Mouse (Mus musculus) ES-E14 (cell line): ENCODE results near the gene Tceanc2. TPM values are rescaled to one million over a fixed set of nuclear protein-coding genes. Genes with fewer than 3 reads are reported as not detected.

Experiments used
- DNase-seq: peaks from one replicate; pipeline ENCODE4 v3.0.0-alpha.2; 2013; ENCODE audit warnings: low read depth, low spot score
- H3K27ac ChIP-seq: 2 replicates; pipeline ENCODE4 v1.5.1; 2012; ENCODE audit warnings: low read depth, mild to moderate bottlenecking, low read length, moderate library complexity, mixed read lengths; ENCODE audit not compliant: poor library complexity, insufficient read depth, severe bottlenecking
- H3K36me3 ChIP-seq: 2 replicates; pipeline ENCODE4 v1.6.1; 2012; ENCODE audit warnings: mild to moderate bottlenecking, low read length, moderate library complexity, mixed read lengths; ENCODE audit not compliant: control insufficient read depth, poor library complexity, insufficient read depth, severe bottlenecking
- H3K4me1 ChIP-seq, 2 experiments: fragments of 150-350 bp in 1 of 2; sonication (generic) in 1 of 2; 2 replicates each; pipeline ENCODE4 v1.6.1; 2012; ENCODE audit warnings: low read length in 2 of 2, mild to moderate bottlenecking in 1 of 2, mixed read lengths in 1 of 2; ENCODE audit not compliant: control insufficient read depth in 2 of 2, insufficient read depth in 2 of 2, poor library complexity in 1 of 2
- H3K4me3 ChIP-seq, 2 experiments: fragments of 150-350 bp in 1 of 2; sonication (generic) in 1 of 2; 2 replicates each; pipeline ENCODE4 v1.5.1; 2012; ENCODE audit warnings: low read length in 2 of 2, low read depth in 1 of 2, mild to moderate bottlenecking in 1 of 2, mixed read lengths in 1 of 2; ENCODE audit not compliant: insufficient read depth in 1 of 2, poor library complexity in 1 of 2, severe bottlenecking in 1 of 2
- H3K9ac ChIP-seq: 2 replicates; pipeline ENCODE4 v1.6.1; 2012; ENCODE audit warnings: low read depth, mild to moderate bottlenecking, low read length, mixed read lengths; ENCODE audit not compliant: poor library complexity, insufficient read depth, severe bottlenecking
- H3K9me3 ChIP-seq: fragments of 150-350 bp; sonication (generic); 2 replicates; pipeline ENCODE4 v1.6.1; 2012; ENCODE audit warnings: low read depth, mild to moderate bottlenecking, low read length; ENCODE audit not compliant: control insufficient read depth, insufficient read depth
- CHD2 ChIP-seq: IDR thresholded peaks from 2 replicates; pipeline ENCODE4 v1.6.1; 2014; ENCODE audit warnings: mild to moderate bottlenecking, low read depth, low read length, inconsistent platforms
- HCFC1 ChIP-seq: IDR thresholded peaks from 2 replicates; pipeline ENCODE4 v1.6.1; 2012; ENCODE audit warnings: low read length, inconsistent platforms, borderline replicate concordance; ENCODE audit not compliant: insufficient read depth
- MAFK ChIP-seq: IDR thresholded peaks from 2 replicates; pipeline ENCODE4 v1.6.1; 2014; ENCODE audit warnings: mild to moderate bottlenecking, low read depth, low read length, inconsistent platforms; ENCODE audit not compliant: insufficient read depth
- ZC3H11A ChIP-seq: IDR thresholded peaks from 2 replicates; pipeline ENCODE4 v1.6.1; 2012; ENCODE audit warnings: low read depth, mild to moderate bottlenecking, inconsistent platforms, low read length, borderline replicate concordance
- ZNF384 ChIP-seq: IDR thresholded peaks from 2 replicates; pipeline ENCODE4 v1.6.1; 2012; ENCODE audit warnings: low read depth, low read length, inconsistent platforms
- in situ Hi-C, 2 experiments: fragments of 600-800 bp; cut with MboI; formaldehyde crosslinking; loops; one replicate each; pipeline ENCODE4 v1.15.1; 2025; ENCODE audit warnings: low sequenced_read_pairs in 2 of 2, inconsistent platforms in 1 of 2; ENCODE audit not compliant: unreplicated experiment in 2 of 2
- total RNA-seq: library from RNA; depleted of rRNA; stranded (reverse); fragments of 300-350 nt; gene quantifications from 2 replicates; pipeline ENCODE4 v1.2.3, GENCODE M21; 2012

The Tceanc2 gene
- total RNA-seq, 1 experiment, result 7.1 TPM

DNA sequence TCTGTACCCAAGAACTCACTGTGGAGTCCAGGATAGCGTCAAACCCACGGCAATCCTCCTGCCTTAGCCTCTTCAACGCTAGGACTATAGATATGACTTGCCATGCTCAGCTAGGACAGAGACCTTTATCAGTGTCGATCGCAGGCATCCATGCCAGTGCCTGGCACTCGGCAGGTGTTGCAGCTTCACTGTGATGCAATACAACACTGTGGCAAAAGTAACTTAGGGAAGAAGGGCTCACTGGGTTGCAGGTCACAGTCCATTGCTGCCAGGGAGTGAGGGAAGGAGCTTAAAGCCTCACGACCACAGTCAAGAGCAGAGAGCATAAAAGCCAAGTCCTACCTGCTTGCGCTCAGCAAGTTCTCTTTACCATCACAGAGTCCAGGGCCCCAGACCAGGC, 18.7 kb downstream of the Tceanc2 start:
- in situ Hi-C loops, result loop anchor here (5.0 to 10.0 kb wide), 2 partner anchors 345 to 348 kb away; no protein-coding TSS in a partner anchor
- H3K36me3 ChIP-seq, result peaks cover 2% of the 10 kb centered on the region; the same call in 1 of the 2 replicates

DNA sequence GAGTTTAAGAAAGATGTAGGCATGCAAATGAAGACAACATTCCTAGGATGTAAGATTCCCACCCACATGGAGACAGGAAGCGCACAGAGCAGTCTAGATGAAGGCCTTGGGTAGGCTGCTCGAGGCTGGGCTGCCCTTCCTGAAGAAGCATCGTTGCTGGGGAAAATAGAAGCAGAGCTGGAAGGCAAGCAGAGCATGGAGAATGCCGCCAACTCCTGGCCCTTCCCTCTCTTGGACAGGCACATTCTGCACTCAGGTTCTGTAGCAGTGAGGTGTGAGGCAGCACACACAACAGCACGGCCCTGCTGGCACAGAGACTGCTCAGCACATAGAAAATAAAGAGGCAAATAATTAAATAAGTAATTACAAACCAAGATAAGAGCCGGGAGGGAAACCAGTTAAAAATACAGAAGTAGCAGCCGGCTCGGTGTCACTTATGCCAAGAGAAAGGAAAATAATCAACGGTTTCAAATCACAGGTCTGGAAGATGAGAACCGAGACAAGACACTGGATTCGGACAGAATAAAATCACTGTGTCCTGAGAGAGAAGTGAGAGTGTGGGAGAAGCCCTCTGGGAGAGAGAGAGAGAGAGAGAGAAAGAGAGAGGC, 19.6 kb downstream of the Tceanc2 start:
- no peak for TF ChIP-seq ZNF384
- no peak for TF ChIP-seq HCFC1
- TF ChIP-seq MAFK, result no peak
- TF ChIP-seq ZC3H11A, result no peak
- no peak for TF ChIP-seq CHD2
- H3K9ac ChIP-seq, result no peak overlapping the region

More for the DNA sequence above, 18.7 kb downstream of the Tceanc2 start:
- no peaks in the 10 kb centered on the region for H3K9me3 ChIP-seq
- no peak for TF ChIP-seq CHD2
- TF ChIP-seq HCFC1, result no peak
- no peak for TF ChIP-seq ZC3H11A
- TF ChIP-seq ZNF384, result no peak
- no peak for TF ChIP-seq MAFK
- no peak overlapping the region for H3K27ac ChIP-seq
- no peak overlapping the region for H3K9ac ChIP-seq
- H3K4me1 ChIP-seq, result peaks cover 0 to 4% of the 10 kb centered on the region in 2 experiments; a peak in 1 of 4 replicates
- H3K4me3 ChIP-seq, result no peak overlapping the region
- no peak for DNase-seq

DNA sequence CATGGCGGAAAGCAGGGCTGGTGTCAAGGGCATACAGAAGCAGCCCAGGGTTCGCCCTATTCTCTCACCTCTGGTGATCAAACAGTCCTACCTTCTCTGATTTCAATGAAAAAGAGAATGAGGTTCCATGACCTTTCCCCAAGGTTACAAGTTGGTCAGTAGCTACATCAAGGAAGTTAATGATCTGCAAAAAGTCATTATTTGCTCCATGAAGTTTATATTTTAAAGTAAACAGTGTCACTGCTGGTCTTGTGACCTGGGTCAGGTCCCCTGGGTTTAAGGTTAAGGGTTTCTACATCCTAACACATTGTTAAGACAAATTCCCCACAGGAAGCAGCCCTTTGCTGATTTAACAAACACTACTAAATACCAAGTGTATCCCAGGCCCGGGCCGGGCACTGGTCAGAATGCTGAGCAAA, 21.9 kb downstream of the Tceanc2 start:
- Histone ChIP-seq H3K9me3 (no peaks in the 10 kb centered on the region), H3K36me3 (no peaks in the 10 kb centered on the region), H3K9ac (no peak overlapping the region), H3K4me1 (peaks cover 0 to 4% of the 10 kb centered on the region in 2 experiments; a peak in 1 of 4 replicates), H3K4me3 (no peak overlapping the region), H3K27ac (no peak overlapping the region)
- in situ Hi-C loops, result no loop called here
- TF ChIP-seq HCFC1 (no peak), ZC3H11A (no peak), ZNF384 (no peak), CHD2 (no peak), MAFK (no peak)
- no peak for DNase-seq

More for the DNA sequence above, 19.6 kb downstream of the Tceanc2 start:
- Histone ChIP-seq H3K4me3 (no peak overlapping the region), H3K9me3 (no peaks in the 10 kb centered on the region), H3K27ac (no peak overlapping the region), H3K4me1 (peaks cover 0 to 4% of the 10 kb centered on the region in 2 experiments; a peak in 1 of 4 replicates), H3K36me3 (no peaks in the 10 kb centered on the region)
- in situ Hi-C loops, result no loop called here
- DNase-seq, result no peak

DNA sequence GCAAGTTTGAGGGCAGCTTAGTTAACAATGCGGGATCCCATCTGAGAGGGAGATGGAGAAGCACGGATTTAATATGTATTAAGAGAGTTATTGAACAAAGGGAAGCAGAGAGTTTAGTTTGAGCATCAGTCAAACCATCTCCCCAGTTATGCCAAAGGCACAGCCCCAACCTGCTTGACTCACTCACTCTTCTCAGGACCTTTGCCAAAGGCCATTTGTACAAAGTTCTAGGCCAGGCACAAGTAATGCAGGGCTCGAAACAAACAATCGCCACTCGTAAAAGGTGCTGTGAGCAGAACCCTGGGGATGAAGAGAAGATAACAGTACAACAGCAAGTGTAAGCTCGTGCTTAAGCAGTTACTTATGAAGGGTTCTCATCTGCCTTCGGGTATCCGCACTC, 26.3 kb downstream of the Tceanc2 start:
- TF ChIP-seq ZNF384 (no peak), ZC3H11A (no peak), CHD2 (no peak), MAFK (no peak), HCFC1 (no peak)
- Histone ChIP-seq H3K4me1 (peaks cover 0 to 4% of the 10 kb centered on the region in 2 experiments; a peak in 1 of 4 replicates), H3K36me3 (no peaks in the 10 kb centered on the region), H3K4me3 (no peak overlapping the region), H3K9me3 (no peaks in the 10 kb centered on the region), H3K9ac (no peak overlapping the region), H3K27ac (no peak overlapping the region)
- in situ Hi-C loops, result no loop called here
- DNase-seq, result no peak
